Mouse (Mus musculus): Measurements from ENCODE around the gene Ppat. TPM values are rescaled to one million over a fixed set of nuclear protein-coding genes. Genes with fewer than 3 reads are reported as not detected.
"Not testable (repeated sequence)": the region's sequence is repeated elsewhere in the genome, so short reads cannot be mapped to it uniquely, and the experiment has no call there.

The Ppat gene
- total and polyA plus RNA-seq, 3 experiments = 26.2 to 76.6 (median 48.1) TPM

GRCm38 (mm10) chr5:76928124-76928832, 23.1 kb downstream of the Ppat start:
- Histone ChIP-seq H3K36me3 (replicated peaks) (peaks cover 62% of the 10 kb centered on the region), H3K9me3 (replicated peaks) (no peaks in the 10 kb centered on the region; the same call in 1 of the 2 replicates), H3K27me3 (ENCODE audit: insufficient read depth, low read length) (no peaks in the 10 kb centered on the region), H3K4me3 (ENCODE audit: low read depth, low read length) (no peak overlapping the region), H3K4me1 (ENCODE audit: insufficient read depth, low read depth, low read length) (peaks cover 11% of the 10 kb centered on the region)
- no peak for TF ChIP-seq CTCF (IDR thresholded peaks at IDR 0.05; ENCODE audit: low read depth, low read length)
- TF ChIP-seq POLR2AphosphoS5 (IDR thresholded peaks at IDR 0.05; ENCODE audit: insufficient replicate concordance, low read depth, low read length) = no peak
- TF ChIP-seq GATA2 (IDR thresholded peaks at IDR 0.05; ENCODE audit: borderline replicate concordance, low read depth, low read length) = no peak
- TF ChIP-seq GATA1 (IDR thresholded peaks at IDR 0.05; ENCODE audit: borderline replicate concordance, low read length) = no peak
- no peak for TF ChIP-seq TAL1 (conservative IDR thresholded peaks at IDR 0.05; ENCODE audit: low read depth, low read length)
- ATAC-seq (ENCODE audit: extremely low read depth, insufficient number of reproducible peaks, low FRiP score, poor library complexity, severe bottlenecking) = no peak
- no peak for DNase-seq (ENCODE audit: low spot score)

- TF ChIP-seq GATA1 (IDR thresholded peaks at IDR 0.05; ENCODE audit: borderline replicate concordance, low read length) (no peak), TAL1 (conservative IDR thresholded peaks at IDR 0.05; ENCODE audit: low read depth, low read length) (no peak), GATA2 (IDR thresholded peaks at IDR 0.05; ENCODE audit: borderline replicate concordance, low read depth, low read length) (no peak), POLR2AphosphoS5 (IDR thresholded peaks at IDR 0.05; ENCODE audit: insufficient replicate concordance, low read depth, low read length) (no peak), CTCF (IDR thresholded peaks at IDR 0.05; ENCODE audit: low read depth, low read length) (no peak)
- Histone ChIP-seq H3K27me3 (ENCODE audit: insufficient read depth, low read length) (no peaks in the 10 kb centered on the region), H3K36me3 (replicated peaks) (peaks cover 91% of the 10 kb centered on the region), H3K4me3 (ENCODE audit: low read depth, low read length) (no peak overlapping the region), H3K4me1 (ENCODE audit: insufficient read depth, low read depth, low read length) (peaks cover 3% of the 10 kb centered on the region), H3K9me3 (replicated peaks) (no peaks in the 10 kb centered on the region; the same call in 1 of the 2 replicates)
- DNase-seq (ENCODE audit: low spot score) = no peak
- no peak for ATAC-seq (ENCODE audit: extremely low read depth, insufficient number of reproducible peaks, low FRiP score, poor library complexity, severe bottlenecking)
These were observed 27.1 kb downstream of the Ppat start for GRCm38 (mm10) chr5:76924296-76924695.

- no peaks in the 10 kb centered on the region for H3K27me3 ChIP-seq (ENCODE audit: insufficient read depth, low read length)
- TF ChIP-seq CTCF (IDR thresholded peaks at IDR 0.05; ENCODE audit: low read depth, low read length) = no peak
- TF ChIP-seq POLR2AphosphoS5 (IDR thresholded peaks at IDR 0.05; ENCODE audit: insufficient replicate concordance, low read depth, low read length) = no peak
- no peak for TF ChIP-seq TAL1 (conservative IDR thresholded peaks at IDR 0.05; ENCODE audit: low read depth, low read length)
- TF ChIP-seq GATA1 (IDR thresholded peaks at IDR 0.05; ENCODE audit: borderline replicate concordance, low read length) = no peak
- no peak for TF ChIP-seq GATA2 (IDR thresholded peaks at IDR 0.05; ENCODE audit: borderline replicate concordance, low read depth, low read length)
- no peaks in the 10 kb centered on the region; the same call in 1 of the 2 replicates for H3K4me1 ChIP-seq (ENCODE audit: insufficient read depth, low read depth, low read length)
- no peak overlapping the region for H3K4me3 ChIP-seq (ENCODE audit: low read depth, low read length)
- no peaks in the 10 kb centered on the region; the same call in 1 of the 2 replicates for H3K9me3 ChIP-seq (replicated peaks)
- DNase-seq (ENCODE audit: low spot score) (no peak), ATAC-seq (ENCODE audit: extremely low read depth, insufficient number of reproducible peaks, low FRiP score, poor library complexity, severe bottlenecking) (no peak)
- H3K36me3 ChIP-seq (replicated peaks) = peaks cover 94% of the 10 kb centered on the region
These were observed 27.9 kb downstream of the Ppat start for GRCm38 (mm10) chr5:76923428-76923827.

- no peak for DNase-seq (ENCODE audit: low spot score)
- H3K36me3 ChIP-seq (replicated peaks) = peaks cover 95% of the 10 kb centered on the region
- H3K4me3 ChIP-seq (ENCODE audit: low read depth, low read length) = no peak overlapping the region
- ATAC-seq (ENCODE audit: extremely low read depth, insufficient number of reproducible peaks, low FRiP score, poor library complexity, severe bottlenecking) = no peak
- no peaks in the 10 kb centered on the region; the same call in 1 of the 2 replicates for H3K9me3 ChIP-seq (replicated peaks)
- TF ChIP-seq POLR2AphosphoS5 (IDR thresholded peaks at IDR 0.05; ENCODE audit: insufficient replicate concordance, low read depth, low read length) (no peak), TAL1 (conservative IDR thresholded peaks at IDR 0.05; ENCODE audit: low read depth, low read length) (no peak), GATA2 (IDR thresholded peaks at IDR 0.05; ENCODE audit: borderline replicate concordance, low read depth, low read length) (no peak), GATA1 (IDR thresholded peaks at IDR 0.05; ENCODE audit: borderline replicate concordance, low read length) (no peak), CTCF (IDR thresholded peaks at IDR 0.05; ENCODE audit: low read depth, low read length) (no peak)
- H3K4me1 ChIP-seq (ENCODE audit: insufficient read depth, low read depth, low read length) = no peaks in the 10 kb centered on the region
- H3K27me3 ChIP-seq (ENCODE audit: insufficient read depth, low read length) = no peaks in the 10 kb centered on the region
These were observed 28.5 kb downstream of the Ppat start for GRCm38 (mm10) chr5:76922833-76923232.

GRCm38 (mm10) chr5:76912522-76912921, 38.9 kb downstream of the Ppat start:
- H3K36me3 ChIP-seq (replicated peaks) = peaks cover 70% of the 10 kb centered on the region
- H3K27me3 ChIP-seq (ENCODE audit: insufficient read depth, low read length); ATAC-seq (ENCODE audit: extremely low read depth, insufficient number of reproducible peaks, low FRiP score, poor library complexity, severe bottlenecking); DNase-seq (ENCODE audit: low spot score); H3K4me1 ChIP-seq (ENCODE audit: insufficient read depth, low read depth, low read length); H3K4me3 ChIP-seq (ENCODE audit: low read depth, low read length); H3K9me3 ChIP-seq (replicated peaks): not testable (repeated sequence)

GRCm38 (mm10) chr5:76910807-76911206, 40.6 kb downstream of the Ppat start:
- no peak for TF ChIP-seq GATA1 (IDR thresholded peaks at IDR 0.05; ENCODE audit: borderline replicate concordance, low read length)
- DNase-seq (ENCODE audit: low spot score) (no peak), ATAC-seq (ENCODE audit: extremely low read depth, insufficient number of reproducible peaks, low FRiP score, poor library complexity, severe bottlenecking) (no peak)
- no peaks in the 10 kb centered on the region for H3K27me3 ChIP-seq (ENCODE audit: insufficient read depth, low read length)
- H3K4me1 ChIP-seq (ENCODE audit: insufficient read depth, low read depth, low read length) = peaks cover 14% of the 10 kb centered on the region
- H3K4me3 ChIP-seq (ENCODE audit: low read depth, low read length) = no peak overlapping the region
- no peaks in the 10 kb centered on the region for H3K9me3 ChIP-seq (replicated peaks)
- peaks cover 64% of the 10 kb centered on the region for H3K36me3 ChIP-seq (replicated peaks)

- no peak for TF ChIP-seq CTCF (IDR thresholded peaks at IDR 0.05; ENCODE audit: low read depth, low read length)
- TF ChIP-seq POLR2AphosphoS5 (IDR thresholded peaks at IDR 0.05; ENCODE audit: insufficient replicate concordance, low read depth, low read length) = no peak
- no peak for TF ChIP-seq GATA1 (IDR thresholded peaks at IDR 0.05; ENCODE audit: borderline replicate concordance, low read length)
- TF ChIP-seq TAL1 (conservative IDR thresholded peaks at IDR 0.05; ENCODE audit: low read depth, low read length) = no peak
- TF ChIP-seq GATA2 (IDR thresholded peaks at IDR 0.05; ENCODE audit: borderline replicate concordance, low read depth, low read length) = no peak
- Histone ChIP-seq H3K9me3 (replicated peaks) (no peaks in the 10 kb centered on the region), H3K27me3 (ENCODE audit: insufficient read depth, low read length) (no peaks in the 10 kb centered on the region), H3K4me1 (ENCODE audit: insufficient read depth, low read depth, low read length) (peaks cover 15% of the 10 kb centered on the region), H3K36me3 (replicated peaks) (peaks cover 37% of the 10 kb centered on the region), H3K4me3 (ENCODE audit: low read depth, low read length) (peak overlapping the region; percentile 86)
- DNase-seq (ENCODE audit: low spot score) (no peak), ATAC-seq (ENCODE audit: extremely low read depth, insufficient number of reproducible peaks, low FRiP score, poor library complexity, severe bottlenecking) (no peak)
These were observed 45.3 kb downstream of the Ppat start for GRCm38 (mm10) chr5:76906155-76906499.
